Mouse (Mus musculus) lung, embryonic 15.5 days (tissue): ENCODE results near the gene 5530401A14Rik. TPM values are rescaled to one million over a fixed set of nuclear protein-coding genes. Genes with fewer than 3 reads are reported as not detected.

Source experiments
- ATAC-seq: fragments of 200-750 bp; cut with Nextera tagmentation; 2 replicates; pipeline ENCODE4 v1.8.0; 2017; ENCODE audit warnings: moderate number of reproducible peaks, borderline replicate concordance; ENCODE audit not compliant: low FRiP score, low TSS enrichment; ENCODE audit errors: extremely low read depth
- H3K27ac ChIP-seq: fragments of 300-500 bp; sonication (generic); 2 replicates; pipeline ENCODE4 v1.5.1; 2015; ENCODE audit warnings: moderate library complexity, mild to moderate bottlenecking, inconsistent platforms
- H3K27me3 ChIP-seq: fragments of 300-500 bp; sonication (generic); 2 replicates; pipeline ENCODE4 v1.6.1; 2015; ENCODE audit warnings: inconsistent platforms
- H3K36me3 ChIP-seq: fragments of 300-500 bp; sonication (generic); 2 replicates; pipeline ENCODE4 v1.6.1; 2015; ENCODE audit warnings: inconsistent platforms
- H3K4me1 ChIP-seq: fragments of 300-500 bp; sonication (generic); 2 replicates; pipeline ENCODE4 v1.6.1; 2015; ENCODE audit warnings: inconsistent platforms
- H3K4me2 ChIP-seq: fragments of 300-500 bp; sonication (generic); 2 replicates; pipeline ENCODE4 v1.6.1; 2015; ENCODE audit warnings: inconsistent platforms, mild to moderate bottlenecking, moderate library complexity
- H3K4me3 ChIP-seq: fragments of 300-500 bp; sonication (generic); 2 replicates; pipeline ENCODE4 v1.5.1; 2015; ENCODE audit warnings: mild to moderate bottlenecking, inconsistent platforms
- H3K9ac ChIP-seq: fragments of 300-500 bp; sonication (generic); 2 replicates; pipeline ENCODE4 v1.6.1; 2015; ENCODE audit warnings: inconsistent platforms
- H3K9me3 ChIP-seq: fragments of 300-500 bp; sonication (generic); 2 replicates; pipeline ENCODE4 v1.6.1; 2016; ENCODE audit warnings: inconsistent platforms
- WGBS: fragments of 180-500 bp; shearing (Covaris S2); methylation state at CpG from one replicate; pipeline ENCODE4 v1.1.7; 2015; 5-methylcytosine and 5-hydroxymethylcytosine counted together
- polyA plus RNA-seq: library from polyadenylated mRNA; unstranded; fragments of >200 nt; fragmentation: Nextera tagmentation; extraction: Ambion mirVana; gene quantifications from 2 replicates; pipeline ENCODE4 v1.2.1, GENCODE M21; 2015

Gene 5530401A14Rik
- polyA plus RNA-seq, 1 experiment from 2014 or later = not detected

DNA sequence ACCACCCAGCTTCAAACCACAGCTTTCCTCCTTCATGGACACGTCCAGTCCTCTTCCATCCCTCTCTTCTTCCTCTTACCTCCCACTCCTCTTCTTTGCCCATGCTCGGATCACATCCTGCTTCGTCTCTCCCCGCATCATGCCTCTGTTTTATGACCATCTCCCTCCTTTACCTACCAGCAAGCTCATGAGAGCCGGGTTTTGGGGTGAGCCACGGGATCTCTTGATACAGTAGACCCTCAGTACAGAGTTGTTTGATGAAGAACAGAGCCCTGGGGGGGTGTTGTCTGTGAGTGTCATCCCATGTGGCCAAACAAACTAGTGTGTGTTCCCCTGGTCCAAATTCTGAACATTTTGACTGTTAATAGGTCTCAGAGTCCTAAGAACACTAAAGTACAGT is 36.0 kb downstream of the 5530401A14Rik start:
- ATAC-seq = no peak
- H3K4me1 ChIP-seq = no peaks in the 10 kb centered on the region

GRCm38 (mm10) chr11:81897547-81898354 is 37.3 kb downstream of the 5530401A14Rik start:
- Histone ChIP-seq H3K4me2 (no peak overlapping the region), H3K36me3 (no peaks in the 10 kb centered on the region), H3K9ac (no peak overlapping the region), H3K27me3 (no peaks in the 10 kb centered on the region), H3K4me3 (no peak overlapping the region), H3K9me3 (no peaks in the 10 kb centered on the region), H3K4me1 (no peaks in the 10 kb centered on the region), H3K27ac (no peak overlapping the region)
- ATAC-seq = no peak
- 8% methylated on average over 8 of the region's 8 CpGs for WGBS

More for the DNA sequence above, 36.0 kb downstream of the 5530401A14Rik start:
- Histone ChIP-seq H3K4me3 (no peak overlapping the region), H3K27ac (no peak overlapping the region), H3K4me2 (no peak overlapping the region), H3K36me3 (no peaks in the 10 kb centered on the region), H3K27me3 (no peaks in the 10 kb centered on the region), H3K9ac (no peak overlapping the region), H3K9me3 (no peaks in the 10 kb centered on the region)
- 76% methylated on average over 6 of the region's 6 CpGs for WGBS

GRCm38 (mm10) chr11:81902318-81902717 is 41.8 kb downstream of the 5530401A14Rik start:
- no peak for ATAC-seq
- no peaks in the 10 kb centered on the region for H3K36me3 ChIP-seq
- no peak overlapping the region for H3K4me3 ChIP-seq
- no peaks in the 10 kb centered on the region for H3K4me1 ChIP-seq
- no peak overlapping the region for H3K4me2 ChIP-seq
- H3K27me3 ChIP-seq = no peaks in the 10 kb centered on the region
- no peaks in the 10 kb centered on the region for H3K9me3 ChIP-seq
- H3K27ac ChIP-seq = no peak overlapping the region
- no peak overlapping the region for H3K9ac ChIP-seq

DNA sequence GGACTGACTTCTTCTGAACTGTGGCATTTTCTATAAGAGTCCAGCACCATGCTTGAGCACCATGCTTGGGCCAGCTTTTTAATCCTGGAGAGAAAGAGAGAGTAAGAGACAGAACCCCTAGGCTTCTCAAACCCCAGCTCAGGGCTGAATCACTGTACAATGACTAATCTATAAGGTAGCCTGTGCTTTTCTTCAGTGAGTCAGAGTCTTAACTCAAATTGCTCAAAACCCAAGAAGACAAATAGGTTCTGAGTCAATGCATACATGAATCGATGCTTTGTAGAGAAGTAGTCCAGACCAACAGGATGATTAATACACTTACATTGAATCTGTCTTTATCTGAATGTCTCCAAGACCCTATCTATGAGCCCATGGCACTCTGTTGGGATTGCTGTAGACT is 48.3 kb downstream of the 5530401A14Rik start:
- Histone ChIP-seq H3K36me3 (no peaks in the 10 kb centered on the region), H3K9ac (no peak overlapping the region), H3K4me2 (no peak overlapping the region), H3K4me3 (no peak overlapping the region), H3K4me1 (no peaks in the 10 kb centered on the region), H3K9me3 (no peaks in the 10 kb centered on the region), H3K27me3 (no peaks in the 10 kb centered on the region), H3K27ac (no peak overlapping the region)
- 81% methylated on average over 1 of the region's 1 CpGs for WGBS
- no peak for ATAC-seq

GRCm38 (mm10) chr11:81909397-81909894 is 49.0 kb downstream of the 5530401A14Rik start:
- H3K9me3 ChIP-seq = no peaks in the 10 kb centered on the region
- no peak for ATAC-seq
- H3K27ac ChIP-seq = no peak overlapping the region
- H3K9ac ChIP-seq = no peak overlapping the region
- H3K4me2 ChIP-seq = no peak overlapping the region
- no peaks in the 10 kb centered on the region for H3K36me3 ChIP-seq
- H3K4me3 ChIP-seq = no peak overlapping the region
- WGBS = 69% methylated on average over 5 of the region's 5 CpGs
- H3K27me3 ChIP-seq = no peaks in the 10 kb centered on the region
- no peaks in the 10 kb centered on the region for H3K4me1 ChIP-seq

DNA sequence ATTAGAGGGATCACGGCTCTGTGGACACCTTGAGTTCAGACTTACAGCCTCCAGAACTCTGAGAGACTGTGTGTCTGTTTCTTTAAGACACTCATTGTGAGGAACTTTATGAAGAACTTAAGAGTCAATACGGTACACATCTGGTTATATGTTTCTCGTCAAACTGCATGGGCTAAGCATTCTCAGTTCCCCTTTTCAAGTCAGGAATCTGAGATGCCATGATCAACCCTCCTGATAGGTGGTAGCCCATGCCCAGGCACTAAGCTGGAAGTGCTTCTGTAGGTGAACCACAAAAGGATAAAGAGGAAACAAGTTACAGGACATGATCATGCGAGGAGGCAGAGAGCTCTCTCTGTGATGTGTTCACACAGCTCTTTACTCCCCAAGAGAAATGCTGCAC is 52.6 kb downstream of the 5530401A14Rik start:
- ATAC-seq = no peak
- Histone ChIP-seq H3K4me1 (no peaks in the 10 kb centered on the region), H3K27me3 (no peaks in the 10 kb centered on the region), H3K9me3 (no peaks in the 10 kb centered on the region), H3K27ac (no peak overlapping the region), H3K4me3 (no peak overlapping the region), H3K9ac (no peak overlapping the region), H3K4me2 (no peak overlapping the region), H3K36me3 (no peaks in the 10 kb centered on the region)
- 78% methylated on average over 4 of the region's 4 CpGs for WGBS

- 25% methylated on average over 6 of the region's 6 CpGs for WGBS
- H3K4me2 ChIP-seq = no peak overlapping the region
- no peak overlapping the region for H3K4me3 ChIP-seq
- no peak for ATAC-seq
- H3K36me3 ChIP-seq = no peaks in the 10 kb centered on the region
- H3K27ac ChIP-seq = no peak overlapping the region
- H3K9ac ChIP-seq = no peak overlapping the region
- no peaks in the 10 kb centered on the region for H3K9me3 ChIP-seq
- no peaks in the 10 kb centered on the region for H3K27me3 ChIP-seq
- H3K4me1 ChIP-seq = no peaks in the 10 kb centered on the region
Observed at GRCm38 (mm10) chr11:81915501-81915900, 55.0 kb downstream of the 5530401A14Rik start.

DNA sequence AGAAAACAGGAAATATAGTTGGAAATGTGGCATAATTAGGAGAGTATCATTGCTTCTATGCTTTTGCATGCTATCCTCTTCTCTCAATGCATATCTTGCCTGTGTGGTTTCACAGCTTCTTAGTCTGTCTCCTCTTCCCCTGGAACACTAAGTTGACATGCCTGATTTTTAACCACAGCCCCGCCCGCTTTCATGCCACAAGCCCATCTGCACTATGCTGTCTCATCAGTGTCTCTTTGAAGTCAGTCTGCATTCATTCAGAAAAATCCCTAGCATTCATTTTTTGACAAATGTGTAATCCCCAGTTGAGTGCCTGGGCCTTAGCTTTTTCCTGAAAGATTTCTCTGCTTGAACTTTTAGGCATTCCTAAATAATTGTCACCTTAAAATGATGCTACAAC is 62.6 kb downstream of the 5530401A14Rik start:
- Histone ChIP-seq H3K4me3 (no peak overlapping the region), H3K27ac (no peak overlapping the region), H3K4me1 (no peaks in the 10 kb centered on the region), H3K9ac (no peak overlapping the region), H3K36me3 (no peaks in the 10 kb centered on the region), H3K9me3 (no peaks in the 10 kb centered on the region), H3K27me3 (no peaks in the 10 kb centered on the region), H3K4me2 (no peak overlapping the region)
- ATAC-seq = no peak
- WGBS = 71% methylated on average over 2 of the region's 2 CpGs

DNA sequence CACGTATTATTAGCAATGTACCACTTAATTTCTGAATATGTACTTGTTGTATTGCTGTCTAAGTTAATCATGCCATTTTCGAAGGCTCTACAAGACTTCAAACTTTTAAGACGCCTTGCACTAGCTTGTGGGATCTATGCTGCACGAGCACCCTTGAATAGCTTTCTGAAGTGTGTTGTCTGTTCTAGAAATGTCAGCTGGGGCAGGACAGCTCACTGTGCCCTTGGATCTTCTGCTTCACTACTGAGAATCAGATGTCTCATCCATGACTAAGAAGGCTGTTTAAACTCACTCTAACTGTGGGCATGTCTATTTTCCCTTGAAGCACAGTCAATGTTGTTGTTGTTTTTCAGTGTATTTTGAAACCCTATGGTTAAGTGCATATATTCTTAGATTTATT is 63.2 kb downstream of the 5530401A14Rik start:
- Histone ChIP-seq H3K27me3 (no peaks in the 10 kb centered on the region), H3K9me3 (no peaks in the 10 kb centered on the region), H3K4me2 (no peak overlapping the region), H3K27ac (no peak overlapping the region), H3K4me1 (no peaks in the 10 kb centered on the region), H3K9ac (no peak overlapping the region), H3K36me3 (no peaks in the 10 kb centered on the region), H3K4me3 (no peak overlapping the region)
- ATAC-seq = no peak
- 81% methylated on average over 4 of the region's 4 CpGs for WGBS

- H3K27ac ChIP-seq = no peak overlapping the region
- no peak overlapping the region for H3K9ac ChIP-seq
- H3K27me3 ChIP-seq = no peaks in the 10 kb centered on the region
- no peaks in the 10 kb centered on the region for H3K9me3 ChIP-seq
- H3K4me3 ChIP-seq = no peak overlapping the region
- ATAC-seq = no peak
- no peak overlapping the region for H3K4me2 ChIP-seq
- no peaks in the 10 kb centered on the region for H3K4me1 ChIP-seq
- H3K36me3 ChIP-seq = no peaks in the 10 kb centered on the region
Observed at GRCm38 (mm10) chr11:81926393-81926792, 65.9 kb downstream of the 5530401A14Rik start.

- Histone ChIP-seq H3K4me3 (no peak overlapping the region), H3K9me3 (no peaks in the 10 kb centered on the region), H3K27ac (no peak overlapping the region), H3K27me3 (no peaks in the 10 kb centered on the region), H3K9ac (no peak overlapping the region), H3K4me2 (no peak overlapping the region), H3K4me1 (no peaks in the 10 kb centered on the region), H3K36me3 (no peaks in the 10 kb centered on the region)
- ATAC-seq = no peak
- 76% methylated on average over 1 of the region's 1 CpGs for WGBS
Observed at GRCm38 (mm10) chr11:81937516-81937915, 77.0 kb downstream of the 5530401A14Rik start.

DNA sequence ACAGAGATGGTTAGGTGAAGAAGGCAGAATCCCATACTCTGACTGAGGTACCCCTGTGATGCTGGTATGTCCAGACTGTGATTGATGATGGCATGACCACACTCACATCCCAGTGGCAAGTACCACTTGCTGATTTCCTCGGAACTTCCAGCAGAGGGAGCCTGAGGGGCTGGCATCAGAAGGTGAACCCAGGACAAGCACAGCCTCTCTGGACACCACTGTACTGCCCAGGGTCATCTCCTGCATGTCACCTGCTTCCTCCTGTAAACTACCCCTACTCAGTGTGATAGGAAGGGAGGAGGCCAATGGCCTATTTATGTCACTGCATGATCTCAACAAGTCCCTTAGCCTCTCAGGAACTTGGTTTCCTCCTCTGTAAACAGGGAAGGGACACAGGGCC is 80.5 kb downstream of the 5530401A14Rik start:
- ATAC-seq = no peak
- WGBS = 16% methylated on average over 1 of the region's 1 CpGs
- Histone ChIP-seq H3K27me3 (no peaks in the 10 kb centered on the region), H3K9ac (no peak overlapping the region), H3K27ac (no peak overlapping the region), H3K4me2 (no peak overlapping the region), H3K36me3 (no peaks in the 10 kb centered on the region), H3K4me3 (no peak overlapping the region), H3K4me1 (no peaks in the 10 kb centered on the region), H3K9me3 (no peaks in the 10 kb centered on the region)
